Mouse (Mus musculus): ENCODE results near the gene Pgls.

GRCm38 (mm10) chr8:71593556-71594323 lies 1.8 kb downstream of the Pgls start:
- TF ChIP-seq GATA1 (IDR thresholded peaks at IDR 0.05; ENCODE audit: borderline replicate concordance, low read length) (no peak), CTCF (IDR thresholded peaks at IDR 0.05; ENCODE audit: low read depth, low read length) (no peak), GATA2 (IDR thresholded peaks at IDR 0.05; ENCODE audit: borderline replicate concordance, low read depth, low read length) (no peak)
